Mouse (Mus musculus) T-cell, adult 2 months (primary cell): Measurements from ENCODE around the gene D5Ertd579e.
A peak's percentile ranks its signal among the peaks of the same experiment; 100 is the strongest.

Experiments
- DNase-seq: peaks from one replicate; pipeline ENCODE4 v3.0.0; 2022; ENCODE audit warnings: low spot score

The D5Ertd579e gene

DNA sequence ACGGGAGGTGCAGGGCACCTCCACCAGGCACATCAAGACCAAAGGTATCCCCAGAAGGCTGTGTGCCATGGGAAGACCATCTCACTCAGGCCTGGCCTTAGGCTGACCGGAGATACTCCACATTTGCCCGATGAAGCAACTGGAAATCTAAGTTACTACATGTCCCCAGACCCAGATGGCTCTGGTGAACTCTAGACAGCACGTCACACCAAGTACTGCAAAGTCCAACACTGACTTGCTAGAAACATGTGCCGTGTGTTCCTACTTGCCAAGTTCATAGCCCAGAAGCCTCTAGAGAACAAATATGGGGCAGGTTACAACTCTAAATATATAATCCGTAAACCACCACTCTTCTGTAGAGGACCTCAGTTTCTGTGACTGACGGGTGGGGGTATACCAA lies 125.7 kb downstream of the D5Ertd579e start:
- DNase-seq, result no peak

DNA sequence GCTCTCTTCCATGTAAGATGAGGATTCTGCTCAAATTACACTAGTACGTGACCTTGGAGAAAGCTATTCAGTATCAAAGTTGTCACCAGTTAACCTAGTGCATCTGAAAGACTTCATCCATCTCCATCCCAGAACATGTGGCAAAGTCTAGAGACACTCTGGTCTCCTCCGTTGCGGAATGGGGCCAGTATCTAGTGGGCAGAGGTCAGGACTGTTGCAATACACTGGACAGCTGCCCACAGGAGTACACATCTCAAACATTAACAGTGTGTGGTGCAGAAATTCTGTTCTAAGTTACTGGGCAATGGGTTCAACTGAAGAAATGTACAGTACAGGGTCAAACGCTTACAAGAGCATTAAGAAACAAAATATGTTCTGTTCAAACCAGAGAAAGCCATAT lies 127.7 kb downstream of the D5Ertd579e start:
- no peak for DNase-seq

- no peak for DNase-seq
Observed at GRCm38 (mm10) chr5:36567627-36568026, 128.2 kb downstream of the D5Ertd579e start.

GRCm38 (mm10) chr5:36564530-36564929 lies 131.3 kb downstream of the D5Ertd579e start:
- DNase-seq, result no peak

GRCm38 (mm10) chr5:36563741-36564140 lies 132.1 kb downstream of the D5Ertd579e start:
- DNase-seq, result no peak

GRCm38 (mm10) chr5:36562791-36563445 lies 132.9 kb downstream of the D5Ertd579e start:
- peak; percentile 29 for DNase-seq

DNA sequence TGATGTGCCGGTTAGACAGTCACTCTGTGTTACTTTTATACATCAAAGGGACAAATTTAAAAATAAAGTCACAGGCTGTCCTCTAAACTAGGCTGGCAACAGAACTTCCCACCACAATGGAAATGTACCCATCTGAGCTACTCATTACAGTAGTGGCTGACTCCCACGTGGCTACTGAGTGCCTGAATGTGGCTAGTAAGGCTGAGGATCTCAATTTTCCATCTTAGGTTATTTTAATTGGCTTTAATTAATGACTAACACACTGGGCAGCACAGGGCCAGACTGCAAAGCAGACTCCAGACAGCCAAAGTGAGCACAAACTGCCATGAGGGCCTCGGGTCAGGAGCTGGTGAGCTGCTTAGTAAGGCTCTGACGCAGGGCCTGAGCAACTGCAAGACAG lies 134.3 kb downstream of the D5Ertd579e start:
- DNase-seq, result no peak

GRCm38 (mm10) chr5:36560490-36560889 lies 135.3 kb downstream of the D5Ertd579e start:
- DNase-seq, result no peak

DNA sequence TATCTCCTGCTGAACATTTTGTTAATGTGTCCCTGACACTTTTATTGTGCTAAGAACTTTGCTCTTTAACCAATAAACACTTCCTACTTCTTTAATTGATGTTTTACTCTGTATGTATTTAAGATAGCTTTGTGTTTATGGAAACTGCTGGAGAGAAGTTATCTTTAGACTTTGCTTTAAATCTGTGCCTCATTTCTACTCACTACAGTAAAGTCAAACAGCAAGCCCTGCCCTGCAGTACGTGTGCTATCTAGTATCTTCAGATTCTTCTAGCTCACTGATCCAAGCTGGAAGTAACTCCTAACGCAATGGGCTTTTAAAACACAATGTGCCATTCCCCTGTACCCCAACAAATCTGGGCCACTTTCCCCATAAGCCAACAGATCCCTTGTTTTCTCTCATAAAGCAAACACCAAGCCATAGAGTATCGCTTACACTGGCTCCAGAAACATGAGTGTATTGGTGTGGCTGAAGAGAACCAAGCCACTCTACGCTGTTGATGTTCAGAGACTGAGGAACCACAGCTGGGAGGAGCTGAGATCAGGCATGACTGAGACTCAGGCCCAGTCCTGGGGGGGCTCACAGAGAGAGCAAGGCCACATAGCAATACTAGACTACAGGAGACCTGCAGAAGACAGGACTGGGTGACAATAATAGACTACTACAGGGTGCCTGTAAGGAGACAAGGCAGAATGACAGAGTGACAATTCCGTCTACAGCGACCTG lies 136.2 kb downstream of the D5Ertd579e start:
- DNase-seq, result no peak

DNA sequence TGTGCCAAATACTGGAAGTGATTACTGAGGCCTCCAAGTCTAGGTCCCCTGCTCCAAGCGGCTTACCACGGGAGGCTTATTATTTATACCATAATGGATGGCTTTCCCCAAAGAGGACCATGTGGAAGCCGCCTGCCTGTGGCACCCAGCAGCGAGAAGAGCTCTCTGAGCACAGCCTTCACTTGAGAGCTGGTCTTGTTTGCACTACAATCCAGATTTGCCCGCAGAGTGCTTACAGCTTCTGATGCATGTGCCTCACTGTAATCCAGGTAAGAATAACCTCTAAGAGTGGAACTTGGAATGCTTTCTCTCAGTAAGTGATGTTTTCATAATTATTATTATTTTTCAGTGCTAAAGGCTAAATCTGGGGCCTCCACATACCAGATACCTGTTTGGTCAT lies 136.7 kb downstream of the D5Ertd579e start:
- DNase-seq, result no peak

DNA sequence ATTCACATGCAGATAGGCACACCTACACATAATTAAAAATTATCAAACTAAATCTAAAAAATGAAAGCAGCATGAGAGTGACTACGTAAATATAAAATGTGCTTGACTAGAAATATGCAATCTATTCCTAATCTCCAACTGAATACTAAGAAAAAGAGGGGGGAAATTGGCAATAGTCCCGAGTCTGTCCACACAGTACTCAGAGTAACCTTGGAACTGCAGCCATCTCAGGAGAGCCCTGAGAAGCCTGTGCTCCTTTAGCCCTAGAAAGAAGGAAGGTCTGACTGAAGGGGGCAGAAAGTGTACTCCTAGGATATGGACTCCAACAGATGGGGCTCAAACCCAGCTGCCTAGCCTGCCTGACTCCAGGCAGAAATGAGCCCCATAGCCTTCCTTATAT lies 137.3 kb downstream of the D5Ertd579e start:
- DNase-seq, result no peak

DNA sequence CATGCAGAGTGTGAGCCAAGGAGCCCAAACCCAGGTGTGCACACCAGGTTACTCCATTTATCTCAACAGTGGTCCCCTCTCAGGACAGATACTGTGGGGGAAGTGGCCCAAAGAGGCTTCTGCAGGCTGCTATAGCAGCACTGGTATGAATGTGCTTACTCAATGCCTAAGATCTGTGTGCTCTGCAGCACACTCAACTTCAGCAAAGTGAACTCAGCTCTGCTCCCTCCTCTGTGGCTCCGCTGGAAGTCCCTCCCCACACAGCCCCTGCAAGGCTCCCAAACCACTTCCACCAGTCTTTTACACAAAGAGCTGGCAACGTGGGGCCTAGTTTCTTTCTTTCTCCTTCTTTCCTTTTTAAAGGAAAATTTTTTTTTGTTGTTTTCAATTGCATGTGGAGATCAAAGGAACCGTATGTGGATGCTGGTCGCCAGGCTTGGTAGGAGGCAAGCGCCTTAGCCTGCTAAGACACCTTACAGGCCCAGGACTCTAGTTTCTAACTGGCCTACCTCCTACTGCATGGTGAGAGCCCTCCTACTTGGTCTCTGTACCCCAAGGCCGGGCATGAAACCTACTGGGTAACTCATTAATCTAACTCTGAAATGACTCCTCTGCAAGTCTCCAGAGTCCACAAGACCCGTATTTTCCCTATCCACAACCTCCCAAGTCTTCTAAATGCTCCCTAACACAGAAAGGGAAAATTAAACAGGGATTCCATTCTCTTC lies 138.1 kb downstream of the D5Ertd579e start:
- DNase-seq, result peak; percentile 45

DNA sequence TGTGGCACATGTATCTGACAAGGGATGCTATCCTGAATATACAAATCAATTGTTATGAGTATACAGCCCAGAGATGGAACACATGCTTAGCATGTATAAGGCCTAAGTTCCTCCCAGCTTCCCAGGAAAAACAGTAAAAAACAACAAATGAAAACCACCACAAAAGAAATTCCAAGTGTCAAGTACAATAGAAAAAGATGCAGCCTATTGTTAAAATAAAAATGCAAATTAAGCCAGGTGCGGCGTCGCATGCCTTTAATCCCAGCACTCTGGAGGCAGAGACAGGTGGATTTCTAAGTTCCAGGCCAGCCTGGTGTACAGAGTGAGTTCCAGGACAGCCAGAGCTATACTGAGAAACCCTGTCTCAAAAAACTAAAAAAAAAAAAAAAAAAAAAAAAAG lies 138.9 kb downstream of the D5Ertd579e start:
- DNase-seq, result no peak

- no peak for DNase-seq
Observed at GRCm38 (mm10) chr5:36556289-36556688, 139.5 kb downstream of the D5Ertd579e start.

- DNase-seq, result no peak
Observed at GRCm38 (mm10) chr5:36554496-36554895, 141.3 kb downstream of the D5Ertd579e start.

- DNase-seq, result peak; percentile 65
Observed at GRCm38 (mm10) chr5:36553886-36554285, 141.9 kb downstream of the D5Ertd579e start.

DNA sequence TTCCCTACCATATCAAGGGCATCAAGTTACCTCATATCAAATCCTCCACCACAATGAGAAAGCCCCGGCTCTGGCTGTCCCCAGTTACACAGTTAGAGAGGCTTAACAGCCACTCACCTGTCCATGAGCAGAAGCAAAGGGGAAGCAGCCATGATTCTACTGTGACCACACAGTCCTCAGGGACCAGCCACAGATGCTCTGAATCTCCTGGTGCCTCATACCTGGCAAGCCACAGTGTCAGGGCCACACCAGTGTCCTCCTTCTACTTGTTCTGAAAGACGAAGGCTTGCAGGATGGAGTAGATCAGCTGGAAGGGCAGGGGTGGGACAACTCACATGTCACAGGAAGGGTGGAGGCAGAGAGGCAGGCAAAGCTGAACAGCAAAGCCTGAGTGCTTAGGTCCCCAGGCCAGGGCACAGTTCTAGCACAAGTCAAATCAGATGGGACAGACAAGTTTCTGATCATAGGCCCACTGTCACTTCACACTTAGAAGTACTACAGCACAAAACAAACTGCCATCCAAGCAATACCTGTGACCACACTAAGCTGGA lies 142.7 kb downstream of the D5Ertd579e start:
- DNase-seq, result peak; percentile 40

DNA sequence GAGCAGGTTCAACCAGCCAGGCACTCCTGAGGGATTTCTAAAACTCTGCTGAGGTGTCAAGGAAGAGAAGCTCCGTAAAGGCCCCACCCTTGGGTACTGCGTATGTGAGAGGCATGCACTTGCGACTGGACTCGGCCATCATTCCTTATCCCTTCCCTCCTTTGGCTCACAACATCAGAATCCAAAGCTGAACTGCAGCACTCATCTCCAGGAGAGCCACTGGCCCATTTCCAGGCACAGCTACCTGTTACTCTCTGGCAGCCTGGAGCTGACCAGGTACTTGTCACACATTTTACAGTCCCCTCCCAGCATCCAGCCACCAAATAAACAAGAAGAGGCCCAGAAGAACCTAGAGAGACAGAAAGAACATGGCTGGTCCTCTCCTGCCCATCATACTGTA lies 143.4 kb downstream of the D5Ertd579e start:
- no peak for DNase-seq
